Mouse (Mus musculus) liver, adult 2 months (tissue): Measurements from ENCODE around the gene Ina. TPM values are rescaled to one million over a fixed set of nuclear protein-coding genes. Genes with fewer than 3 reads are reported as not detected.

Source experiments
- DNase-seq: peaks from one replicate; pipeline ENCODE4 v3.0.0-alpha.2; 2011; ENCODE audit warnings: low read depth, low spot score; ENCODE audit errors: extremely low read depth
- H3K27ac ChIP-seq: fragments of 200-500 bp; replicated peaks from 2 replicates; pipeline ENCODE4 v1.5.1; 2012; ENCODE audit warnings: low read depth, mild to moderate bottlenecking, control low read depth, inconsistent platforms, low read length; ENCODE audit not compliant: insufficient read depth
- H3K27me3 ChIP-seq: fragments of 200-500 bp; 2 replicates; pipeline ENCODE4 v1.6.1; 2012; ENCODE audit warnings: mild to moderate bottlenecking, moderate library complexity, low read length, inconsistent platforms; ENCODE audit not compliant: control insufficient read depth, insufficient read depth
- H3K36me3 ChIP-seq: fragments of 200-500 bp; 2 replicates; pipeline ENCODE4 v1.6.1; 2012; ENCODE audit warnings: low read length, inconsistent platforms; ENCODE audit not compliant: control insufficient read depth, insufficient read depth
- H3K4me1 ChIP-seq: fragments of 200-500 bp; 2 replicates; pipeline ENCODE4 v1.6.1; 2011; ENCODE audit warnings: low read length; ENCODE audit not compliant: control insufficient read depth, insufficient read depth
- H3K4me3 ChIP-seq: fragments of 200-500 bp; 2 replicates; pipeline ENCODE4 v1.5.1; 2011; ENCODE audit warnings: low read depth, mild to moderate bottlenecking, control low read depth, low read length, moderate library complexity; ENCODE audit not compliant: insufficient read depth
- H3K79me2 ChIP-seq: fragments of 200-500 bp; 2 replicates; pipeline ENCODE4 v1.6.1; 2012; ENCODE audit warnings: inconsistent platforms, mild to moderate bottlenecking, low read length, moderate library complexity; ENCODE audit not compliant: control insufficient read depth, insufficient read depth
- H3K9ac ChIP-seq: fragments of 200-500 bp; 2 replicates; pipeline ENCODE4 v1.6.1; 2012; ENCODE audit warnings: low read depth, mild to moderate bottlenecking, control low read depth, inconsistent platforms, low read length
- CTCF ChIP-seq: fragments of 200-500 bp; IDR thresholded peaks from 2 replicates; pipeline ENCODE4 v1.5.1; 2011; ENCODE audit warnings: low read depth, low read length, control low read depth
- POLR2A ChIP-seq: fragments of 200-500 bp; IDR thresholded peaks from 2 replicates; pipeline ENCODE4 v1.6.1; 2011; ENCODE audit warnings: low read length, control low read depth; ENCODE audit not compliant: insufficient read depth; ENCODE audit errors: extremely low read depth
- WGBS: fragments of 180-500 bp; shearing (Covaris S2); methylation state at CpG from one replicate; pipeline ENCODE4 v1.1.7; 2018; 5-methylcytosine and 5-hydroxymethylcytosine counted together
- polyA plus RNA-seq: library from polyadenylated mRNA; depleted of rRNA; stranded (reverse); fragments of >200 nt; gene quantifications from 2 replicates; pipeline ENCODE4 v1.2.3, GENCODE M21; 2012
- total RNA-seq: library from RNA; depleted of rRNA; stranded (reverse); fragments of >200 nt; gene quantifications from 2 replicates; pipeline ENCODE4 v1.2.3, GENCODE M21; 2014

Gene Ina
- total and polyA plus RNA-seq, 2 experiments, result not detected

- Histone ChIP-seq H3K9ac (no peak overlapping the region), H3K36me3 (peaks cover 22% of the 10 kb centered on the region; the same call in 1 of the 2 replicates), H3K27ac (no peak overlapping the region), H3K4me1 (no peaks in the 10 kb centered on the region), H3K79me2 (no peaks in the 10 kb centered on the region), H3K27me3 (no peaks in the 10 kb centered on the region), H3K4me3 (no peak overlapping the region)
- DNase-seq, result no peak
- 93% methylated on average over 6 of the region's 6 CpGs for WGBS
- no peak for TF ChIP-seq POLR2A
- TF ChIP-seq CTCF, result no peak
Observed at GRCm38 (mm10) chr19:47031770-47032169, 17.3 kb downstream of the Ina start.

- no peaks in the 10 kb centered on the region for H3K4me1 ChIP-seq
- no peak overlapping the region for H3K27ac ChIP-seq
- no peak overlapping the region for H3K9ac ChIP-seq
- no peaks in the 10 kb centered on the region for H3K79me2 ChIP-seq
- TF ChIP-seq CTCF (no peak), POLR2A (no peak)
- no peak overlapping the region for H3K4me3 ChIP-seq
- whole genome bisulfite sequencing, result 90% methylated on average over 4 of the region's 4 CpGs
- peaks cover 41% of the 10 kb centered on the region; the same call in 1 of the 2 replicates for H3K36me3 ChIP-seq
- no peaks in the 10 kb centered on the region for H3K27me3 ChIP-seq
- no peak for DNase-seq
Observed at GRCm38 (mm10) chr19:47034916-47035315, 20.4 kb downstream of the Ina start.

GRCm38 (mm10) chr19:47036596-47036995 lies 22.1 kb downstream of the Ina start:
- H3K27me3 ChIP-seq, result no peaks in the 10 kb centered on the region
- DNase-seq, result no peak
- no peak overlapping the region for H3K27ac ChIP-seq
- H3K4me3 ChIP-seq, result no peak overlapping the region
- peaks cover 48% of the 10 kb centered on the region; the same call in 1 of the 2 replicates for H3K36me3 ChIP-seq
- WGBS, result 90% methylated on average over 3 of the region's 3 CpGs
- H3K4me1 ChIP-seq, result no peaks in the 10 kb centered on the region
- H3K79me2 ChIP-seq, result no peaks in the 10 kb centered on the region
- TF ChIP-seq POLR2A (no peak), CTCF (no peak)
- H3K9ac ChIP-seq, result no peak overlapping the region

GRCm38 (mm10) chr19:47040720-47041473 lies 26.4 kb downstream of the Ina start:
- H3K36me3 ChIP-seq, result peaks cover 36% of the 10 kb centered on the region; the same call in 1 of the 2 replicates
- H3K79me2 ChIP-seq, result no peaks in the 10 kb centered on the region
- TF ChIP-seq CTCF (no peak), POLR2A (no peak)
- no peak for DNase-seq
- no peaks in the 10 kb centered on the region for H3K4me1 ChIP-seq
- H3K9ac ChIP-seq, result no peak overlapping the region
- 75% methylated on average over 3 of the region's 3 CpGs for WGBS
- no peak overlapping the region for H3K27ac ChIP-seq
- no peaks in the 10 kb centered on the region for H3K27me3 ChIP-seq
- no peak overlapping the region for H3K4me3 ChIP-seq

GRCm38 (mm10) chr19:47043608-47044007 lies 29.1 kb downstream of the Ina start:
- DNase-seq, result peak; percentile 34
- Histone ChIP-seq H3K27me3 (no peaks in the 10 kb centered on the region), H3K79me2 (no peaks in the 10 kb centered on the region), H3K36me3 (peaks cover 28% of the 10 kb centered on the region; the same call in 1 of the 2 replicates), H3K4me3 (no peak overlapping the region), H3K9ac (no peak overlapping the region), H3K27ac (no peak overlapping the region), H3K4me1 (no peaks in the 10 kb centered on the region)
- 52% methylated on average over 3 of the region's 3 CpGs for WGBS
- TF ChIP-seq POLR2A (no peak), CTCF (no peak)

- WGBS, result 97% methylated on average over 1 of the region's 1 CpGs
- peaks cover 3% of the 10 kb centered on the region for H3K4me1 ChIP-seq
- peaks cover 13% of the 10 kb centered on the region; the same call in 1 of the 2 replicates for H3K36me3 ChIP-seq
- TF ChIP-seq CTCF (peak; percentile 20; the same call in 1 of the 2 replicates), POLR2A (no peak)
- H3K79me2 ChIP-seq, result peaks cover 4% of the 10 kb centered on the region; the same call in 1 of the 2 replicates
- DNase-seq, result no peak
- no peak overlapping the region for H3K27ac ChIP-seq
- no peaks in the 10 kb centered on the region for H3K27me3 ChIP-seq
- no peak overlapping the region for H3K9ac ChIP-seq
- no peak overlapping the region for H3K4me3 ChIP-seq
Observed at GRCm38 (mm10) chr19:47046343-47046742, 31.8 kb downstream of the Ina start.
